ENCODE assay signal across 13 mouse cellular contexts in genomic region chr11:102939024-102939675, GRCm38 (mm10). TPM values are rescaled to one million over a fixed set of nuclear protein-coding genes. Genes with fewer than 3 reads are reported as not detected.
DNase-seq lines count a peak whose midpoint lies in the region; ATAC-seq and TF ChIP-seq lines count a peak whose summit lies in the region.
"Had no signal": no experiment of that assay in that cellular context is flagged by ENCODE, and none has a peak within 500 bp of the region (broad histone marks: within the 10 kb centered on the region; RNA-seq: fewer than 3 reads in every experiment).

No protein-coding gene starts in this region.

- no peak overlapping the region for H3K4me2 ChIP-seq in kidney, postnatal 0 days (ENCODE audit: low read length)
- no peak overlapping the region for H3K4me2 ChIP-seq in CH12.LX (ENCODE audit: insufficient read depth, low read depth, poor library complexity, severe bottlenecking)
- no peak overlapping the region for H3K4me2 ChIP-seq in limb, embryonic 14.5 days (replicated peaks; ENCODE audit: low read depth, low read length, severe bottlenecking)
- H3K4me2 ChIP-seq: liver, embryonic 15.5 days had no signal

- H3K4me3 ChIP-seq in kidney, postnatal 0 days (replicated peaks; ENCODE audit: low read depth, low read length), result no peak overlapping the region
- H3K4me3 ChIP-seq in CH12.LX (replicated peaks in 1 of 3; ENCODE audit: low read depth in 2 of 3, low read length in 2 of 3, poor library complexity in 1 of 3), result no peak overlapping the region
- 0 out of 2 replicates have a peak overlapping the region, but pooled peaks have one; percentile 1 for H3K4me3 ChIP-seq in hindbrain, embryonic 10.5 days
- no peak overlapping the region for H3K4me3 ChIP-seq in limb, embryonic 14.5 days (replicated peaks; ENCODE audit: low read length)
- H3K4me3 ChIP-seq: liver, embryonic 15.5 days had no signal

- intact Hi-C loops in left cerebral cortex, postnatal 14 days (cut with DNase I), result no loop called here
- intact Hi-C loops in left cerebral cortex, postnatal 36 days (cut with DNase I), result no loop called here

- TF ChIP-seq POLR2A in CH12.LX (IDR thresholded peaks at IDR 0.05; ENCODE audit: low read depth, low read length), result no peak
- no peak for TF ChIP-seq POLR2A in limb, embryonic 14.5 days (IDR thresholded peaks at IDR 0.05; ENCODE audit: borderline replicate concordance, extremely low read depth, insufficient read depth, insufficient read length)

- no peaks in the 10 kb centered on the region for H3K9me3 ChIP-seq in kidney, postnatal 0 days (replicated peaks; ENCODE audit: low read length)
- no peaks in the 10 kb centered on the region for H3K9me3 ChIP-seq in CH12.LX (replicated peaks; ENCODE audit: low read length)
- H3K9me3 ChIP-seq in hindbrain, embryonic 10.5 days, result no peaks in the 10 kb centered on the region
- no peaks in the 10 kb centered on the region for H3K9me3 ChIP-seq in limb, embryonic 14.5 days (ENCODE audit: control insufficient read depth, low read length)
- H3K9me3 ChIP-seq: liver, embryonic 15.5 days had no signal

- H3K4me1 ChIP-seq in kidney, postnatal 0 days (replicated peaks; ENCODE audit: insufficient read depth, low read length), result peaks cover 4% of the 10 kb centered on the region; the same call in 1 of the 2 replicates
- H3K4me1 ChIP-seq in CH12.LX (ENCODE audit: control insufficient read depth in 1 of 2, insufficient read depth in 2 of 2), result peaks cover 3 to 33% of the 10 kb centered on the region in 2 experiments
- peaks cover 36% of the 10 kb centered on the region for H3K4me1 ChIP-seq in hindbrain, embryonic 10.5 days (replicated peaks)
- peaks cover 22% of the 10 kb centered on the region for H3K4me1 ChIP-seq in limb, embryonic 14.5 days (ENCODE audit: control insufficient read depth, insufficient read depth, low read length)

- H3K27me3 ChIP-seq in kidney, postnatal 0 days (ENCODE audit: insufficient read depth, low read length), result peaks cover 17% of the 10 kb centered on the region
- peaks cover 56% of the 10 kb centered on the region for H3K27me3 ChIP-seq in CH12.LX (replicated peaks)
- H3K27me3 ChIP-seq in hindbrain, embryonic 10.5 days (ENCODE audit: insufficient read depth, poor library complexity, severe bottlenecking), result peaks cover 62% of the 10 kb centered on the region
- peaks cover 26% of the 10 kb centered on the region for H3K27me3 ChIP-seq in limb, embryonic 14.5 days (ENCODE audit: control insufficient read depth, insufficient read depth, low read length)

- TF ChIP-seq RAD21 in CH12.LX (IDR thresholded peaks at IDR 0.05; ENCODE audit: low read depth, low read length), result peak; percentile 62

- H3K9ac ChIP-seq in kidney, postnatal 0 days (ENCODE audit: low read depth, low read length), result no peak overlapping the region
- H3K9ac ChIP-seq in CH12.LX (ENCODE audit: insufficient read depth, low read depth), result no peak overlapping the region
- H3K9ac ChIP-seq in limb, embryonic 14.5 days (ENCODE audit: low read depth, low read length, severe bottlenecking), result 0 out of 2 replicates have a peak overlapping the region, but pooled peaks have one; percentile 6
- H3K9ac ChIP-seq: liver, embryonic 15.5 days had no signal

- WGBS in kidney, postnatal 0 days, result 23% methylated on average over 13 of the region's 13 CpGs
- 44% methylated on average over 13 of the region's 13 CpGs for WGBS in hindbrain, embryonic 10.5 days
- WGBS in limb, embryonic 14.5 days, result 36% methylated on average over 13 of the region's 13 CpGs

- TF ChIP-seq EP300 in CH12.LX (IDR thresholded peaks at IDR 0.05; ENCODE audit: low read length), result no peak

- peak; percentile 55; the same call in 1 of the 2 replicates for ATAC-seq in kidney, postnatal 0 days (replicated peaks; ENCODE audit: low FRiP score, low read depth)
- ATAC-seq in limb, embryonic 14.5 days (ENCODE audit: low FRiP score, low read depth), result no peak

- dilution Hi-C loops in CH12.LX (cut with MboI; ENCODE audit: extremely low pct_ligation_motif_present, extremely low pct_unique_long_range_greater_than_20kb, low sequenced_read_pairs), result no loop called here

- no peaks in the 10 kb centered on the region for H3K79me2 ChIP-seq in CH12.LX (replicated peaks; ENCODE audit: control insufficient read depth, extremely low read depth, insufficient read depth, poor library complexity, severe bottlenecking)

- TF ChIP-seq CTCF in kidney, postnatal 0 days (IDR thresholded peaks at IDR 0.05; ENCODE audit: low read depth), result no peak
- TF ChIP-seq CTCF in CH12.LX (conservative IDR thresholded peaks at IDR 0.05 in 1 of 2, IDR thresholded peaks at IDR 0.05 in 1 of 2; ENCODE audit: low read depth in 2 of 2, low read length in 2 of 2), result peak in 1 of 2 experiments; percentile 72; a peak in 2 of 4 replicates

- H3K27ac ChIP-seq in kidney, postnatal 0 days, result no peak overlapping the region
- H3K27ac ChIP-seq in CH12.LX (ENCODE audit: insufficient read depth, low read depth), result no peak overlapping the region
- peak overlapping the region; percentile 59 for H3K27ac ChIP-seq in hindbrain, embryonic 10.5 days
- H3K27ac ChIP-seq in limb, embryonic 14.5 days (replicated peaks; ENCODE audit: low read depth, low read length), result no peak overlapping the region
- H3K27ac ChIP-seq: liver, embryonic 15.5 days had no signal

- H3K36me3 ChIP-seq in kidney, postnatal 0 days (ENCODE audit: insufficient read depth, low read length), result no peaks in the 10 kb centered on the region
- no peaks in the 10 kb centered on the region for H3K36me3 ChIP-seq in CH12.LX (replicated peaks in 1 of 2; ENCODE audit: control insufficient read depth in 1 of 2, insufficient read depth in 1 of 2, low read length in 1 of 2)
- no peaks in the 10 kb centered on the region for H3K36me3 ChIP-seq in hindbrain, embryonic 10.5 days
- H3K36me3 ChIP-seq in limb, embryonic 14.5 days (ENCODE audit: control insufficient read depth, insufficient read depth, low read length), result no peaks in the 10 kb centered on the region
- H3K36me3 ChIP-seq: liver, embryonic 15.5 days had no signal

- in situ Hi-C loops in CH12.LX (cut with MboI; ENCODE audit: low pct_ligation_motif_present, low pct_unique_long_range_greater_than_20kb, low sequenced_read_pairs), result no loop called here

- no peak for DNase-seq in kidney, postnatal 0 days (ENCODE audit: low spot score)
- DNase-seq in kidney, adult 18-20 months, result no peak
- no peak for DNase-seq in CH12.LX (ENCODE audit: extremely low read depth)
- no peak for DNase-seq in hindbrain, embryonic 10.5 days (ENCODE audit: low spot score)
- DNase-seq in limb, embryonic 14.5 days (ENCODE audit: low spot score), result no peak
- DNase-seq in left cerebral cortex, postnatal 14 days (ENCODE audit: low spot score in 2 of 2), result no peak
- DNase-seq in left cerebral cortex, postnatal 36 days (ENCODE audit: low spot score in 2 of 2), result no peak
- no peak for DNase-seq in left cerebral cortex, adult 8-10 months (ENCODE audit: low spot score in 2 of 2)
- DNase-seq: adrenal gland, adult 8-10 months; cerebellum, adult 9-10 months; thymus, adult 18-20 months had no signal

RNA-seq across cellular contexts. Expression of gene C1ql1, which starts 7.3 kb away (rescaled TPM):
- polyA plus RNA-seq in kidney, postnatal 0 days (2015; fragmentation: Nextera tagmentation; extraction: Ambion mirVana), result 1.4 and 2.3 TPM in 2 replicates
- total RNA-seq in CH12.LX (2012; rRNA removed), result not detected in 2 replicates
- not detected in 2 replicates for total RNA-seq in CH12.LX (2014; rRNA removed)
- not detected in 2 replicates for polyA plus RNA-seq in CH12.LX (2012; ENCODE audit: insufficient read length, low read depth)
- polyA plus RNA-seq in hindbrain, embryonic 10.5 days (2016; fragmentation: Nextera tagmentation; extraction: Ambion mirVana), result 4.4 and 11.5 TPM in 2 replicates
- 3.3 and 4.8 TPM in 2 replicates for polyA plus RNA-seq in limb, embryonic 14.5 days (2012; rRNA removed)
- 1.9 and 3.8 TPM in 2 replicates for polyA plus RNA-seq in limb, embryonic 14.5 days (2014; fragmentation: Nextera tagmentation; extraction: Ambion mirVana)
- 10 to 100 TPM; 20.7 to 25.2 TPM for total RNA-seq in left cerebral cortex, postnatal 14 days (2021)
- total RNA-seq in left cerebral cortex, postnatal 36 days (2021), result 10 to 100 TPM; 15.1 to 15.6 TPM
- 10 to 100 TPM; 12.9 to 18.8 (median 15.5) TPM for total RNA-seq in left cerebral cortex, adult 8-10 months (2022)
- total RNA-seq: hematopoietic stem cell, adult 5-6 weeks had no signal

RNA-seq across cellular contexts. Expression of gene Kif18b, which starts 14.2 kb away (rescaled TPM):
- polyA plus RNA-seq in kidney, postnatal 0 days (2015; fragmentation: Nextera tagmentation; extraction: Ambion mirVana), result 2.6 and 3.4 TPM in 2 replicates
- total RNA-seq in CH12.LX (2012; rRNA removed) (50.1 and 54.4 TPM in 2 replicates), CH12.LX (2014; rRNA removed) (30.5 and 32.6 TPM in 2 replicates)
- 47.6 and 54.0 TPM in 2 replicates for polyA plus RNA-seq in CH12.LX (2012; ENCODE audit: insufficient read length, low read depth)
- polyA plus RNA-seq in hindbrain, embryonic 10.5 days (2016; fragmentation: Nextera tagmentation; extraction: Ambion mirVana), result 11.6 and 12.2 TPM in 2 replicates
- 24.5 and 30.3 TPM in 2 replicates for polyA plus RNA-seq in limb, embryonic 14.5 days (2012; rRNA removed)
- 6.1 and 7.2 TPM in 2 replicates for polyA plus RNA-seq in limb, embryonic 14.5 days (2014; fragmentation: Nextera tagmentation; extraction: Ambion mirVana)
- total RNA-seq in left cerebral cortex, postnatal 14 days (2021), result under 1 TPM; 0.57 to 0.93 TPM
- under 1 TPM; 0.16 to 0.44 TPM for total RNA-seq in left cerebral cortex, postnatal 36 days (2021)
- under 1 TPM in 1 of 4 experiments, not detected in 3; 0.17 TPM for total RNA-seq in left cerebral cortex, adult 8-10 months (2022)

RNA-seq across cellular contexts. Expression of gene Gfap, which starts 38.4 kb away (rescaled TPM):
- 0.20 and 0.33 TPM in 2 replicates for polyA plus RNA-seq in kidney, postnatal 0 days (2015; fragmentation: Nextera tagmentation; extraction: Ambion mirVana)
- total RNA-seq in CH12.LX (2012; rRNA removed), result not detected in 2 replicates
- not detected in 2 replicates for total RNA-seq in CH12.LX (2014; rRNA removed)
- polyA plus RNA-seq in CH12.LX (2012; ENCODE audit: insufficient read length, low read depth), result not detected in 2 replicates
- polyA plus RNA-seq in hindbrain, embryonic 10.5 days (2016; fragmentation: Nextera tagmentation; extraction: Ambion mirVana), result 0.17 TPM in 1 of 2 replicates, not detected in the other
- polyA plus RNA-seq in limb, embryonic 14.5 days (2012; rRNA removed), result 0.48 and 0.65 TPM in 2 replicates
- polyA plus RNA-seq in limb, embryonic 14.5 days (2014; fragmentation: Nextera tagmentation; extraction: Ambion mirVana), result 0.48 and 0.50 TPM in 2 replicates
- total RNA-seq in left cerebral cortex, postnatal 14 days (2021), result 100 to 1,000 TPM in 1 of 2 experiments, 10 to 100 TPM in 1; 96.5 to 141 TPM
- 100 to 1,000 TPM; 127 TPM for total RNA-seq in left cerebral cortex, postnatal 36 days (2021)
- 100 to 1,000 TPM; 134 to 920 (median 381) TPM for total RNA-seq in left cerebral cortex, adult 8-10 months (2022)

RNA-seq across cellular contexts. Expression of gene Fam187a, which starts 54.2 kb away (rescaled TPM):
- polyA plus RNA-seq in kidney, postnatal 0 days (2015; fragmentation: Nextera tagmentation; extraction: Ambion mirVana), result 0.11 TPM in 1 of 2 replicates, not detected in the other
- not detected in 2 replicates for total RNA-seq in CH12.LX (2012; rRNA removed)
- total RNA-seq in CH12.LX (2014; rRNA removed), result not detected in 2 replicates
- polyA plus RNA-seq in CH12.LX (2012; ENCODE audit: insufficient read length, low read depth), result not detected in 2 replicates
- not detected in 2 replicates for polyA plus RNA-seq in hindbrain, embryonic 10.5 days (2016; fragmentation: Nextera tagmentation; extraction: Ambion mirVana)
- polyA plus RNA-seq in limb, embryonic 14.5 days (2012; rRNA removed), result 0.04 TPM in 1 of 2 replicates, not detected in the other
- polyA plus RNA-seq in limb, embryonic 14.5 days (2014; fragmentation: Nextera tagmentation; extraction: Ambion mirVana), result not detected in 2 replicates
- total RNA-seq in left cerebral cortex, postnatal 14 days (2021), result under 1 TPM; 0.22 to 0.36 TPM
- under 1 TPM in 1 of 2 experiments, not detected in 1; 0.20 TPM for total RNA-seq in left cerebral cortex, postnatal 36 days (2021)
- total RNA-seq in left cerebral cortex, adult 8-10 months (2022), result under 1 TPM in 3 of 4 experiments, not detected in 1; 0.23 to 0.70 (median 0.34) TPM
- total RNA-seq: hematopoietic stem cell, adult 5-6 weeks had no signal
- polyA plus RNA-seq: liver, embryonic 15.5 days had no signal

RNA-seq across cellular contexts. Expression of gene Ccdc103, which starts 58.1 kb away (rescaled TPM):
- 1.8 and 2.1 TPM in 2 replicates for polyA plus RNA-seq in kidney, postnatal 0 days (2015; fragmentation: Nextera tagmentation; extraction: Ambion mirVana)
- 0.38 and 0.42 TPM in 2 replicates for total RNA-seq in CH12.LX (2012; rRNA removed)
- total RNA-seq in CH12.LX (2014; rRNA removed), result 0.24 and 0.58 TPM in 2 replicates
- polyA plus RNA-seq in CH12.LX (2012; ENCODE audit: insufficient read length, low read depth), result 0.20 TPM in 1 of 2 replicates, not detected in the other
- polyA plus RNA-seq in hindbrain, embryonic 10.5 days (2016; fragmentation: Nextera tagmentation; extraction: Ambion mirVana), result 1.9 and 2.2 TPM in 2 replicates
- polyA plus RNA-seq in limb, embryonic 14.5 days (2012; rRNA removed), result 0.34 and 0.41 TPM in 2 replicates
- polyA plus RNA-seq in limb, embryonic 14.5 days (2014; fragmentation: Nextera tagmentation; extraction: Ambion mirVana), result 0.50 and 1.0 TPM in 2 replicates
- total RNA-seq in left cerebral cortex, postnatal 14 days (2021), result 1 to 10 TPM; 2.0 to 2.1 TPM
- total RNA-seq in left cerebral cortex, postnatal 36 days (2021), result 1 to 10 TPM; 2.0 to 3.6 TPM
- 1 to 10 TPM; 2.1 to 3.6 (median 2.2) TPM for total RNA-seq in left cerebral cortex, adult 8-10 months (2022)

Comparison
In these comparisons a context has a peak if more than half of its experiments do, and no peak if none do; other contexts are left out.
1. RNA of gene C1ql1, which starts 7.3 kb away (total RNA-seq): 20.7 to 25.2 TPM in left cerebral cortex, postnatal 14 days, 15.1 to 15.6 TPM in left cerebral cortex, postnatal 36 days and 12.9 to 18.8 TPM in left cerebral cortex, adult 8-10 months; not detected in CH12.LX; every median in the first group is over 10 times any median in the second.
2. RNA of gene Kif18b, which starts 14.2 kb away (total RNA-seq): 30.5 to 54.4 TPM in CH12.LX; 0.57 to 0.93 TPM in left cerebral cortex, postnatal 14 days, 0.16 to 0.44 TPM in left cerebral cortex, postnatal 36 days and 0.17 TPM in left cerebral cortex, adult 8-10 months; every median in the first group is over 10 times any median in the second.
3. RNA of gene Gfap, which starts 38.4 kb away (total RNA-seq): 134 to 920 TPM in left cerebral cortex, adult 8-10 months, 96.5 to 141 TPM in left cerebral cortex, postnatal 14 days and 127 TPM in left cerebral cortex, postnatal 36 days; not detected in CH12.LX; every median in the first group is over 10 times any median in the second.